Mouse (Mus musculus) left cerebral cortex, adult 2 months (tissue): ENCODE measurements at regions not wholly inside any gene's neighbourhood (a gene's known extent, or its start where the extent isn't known, plus 50 kb on each side); places are given as distances from the start of the nearest gene placed in this dataset.

Source experiments
- DNase-seq, 2 experiments: peaks; one replicate each; pipeline ENCODE4 v3.0.0; 2021 to 2022; ENCODE audit warnings: low spot score in 2 of 2, mixed read lengths in 1 of 2; ENCODE audit errors: extremely low spot score in 1 of 2
- H3K27ac ChIP-seq: fragments of 200-600 bp; 2 replicates; pipeline ENCODE4 v1.8.1; 2022
- H3K4me3 ChIP-seq: fragments of 200-600 bp; 2 replicates; pipeline ENCODE4 v1.8.1; 2022
- CTCF ChIP-seq: fragments of 200-600 bp; IDR thresholded peaks from 2 replicates; pipeline ENCODE4 v1.8.1; 2022; ENCODE audit warnings: antibody characterized with exemption, mild to moderate bottlenecking, moderate library complexity
- intact Hi-C: fragments of 180-260 bp; cut with DNase I; formaldehyde crosslinking; loops from one replicate; pipeline ENCODE4 v1.15.1; 2025

DNA sequence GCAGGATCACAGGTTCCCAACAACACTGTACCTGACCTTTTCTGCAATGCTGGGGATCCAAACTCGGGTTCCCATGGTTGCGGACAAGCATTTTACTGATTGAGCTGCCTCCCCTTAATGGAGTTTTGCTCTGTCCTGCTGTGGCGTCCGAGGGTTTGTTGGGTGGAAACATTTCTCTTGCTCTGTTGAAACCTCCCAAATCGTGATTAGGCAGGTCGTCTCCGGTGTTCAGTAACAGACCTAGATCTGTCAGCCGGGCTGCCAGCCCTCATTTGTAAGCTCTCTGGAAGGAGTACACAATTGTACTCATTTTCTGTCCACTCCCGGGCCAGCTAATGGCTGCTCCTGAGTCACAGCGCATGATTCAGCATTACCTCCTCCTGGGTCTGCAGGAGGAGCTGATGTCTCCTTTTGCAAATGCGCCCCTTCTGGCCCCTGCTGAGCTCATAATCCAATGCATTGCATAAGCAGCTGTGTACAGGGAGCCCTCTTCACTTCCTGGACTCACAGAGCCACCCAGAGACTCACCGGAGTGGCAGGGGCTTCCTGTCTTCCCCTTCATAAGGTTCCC, 49.8 kb upstream of the Sipa1l2 start:
- Histone ChIP-seq H3K27ac (no peak overlapping the region), H3K4me3 (no peak overlapping the region)
- peak; percentile 32 to 37 for DNase-seq
- intact Hi-C loops, result no loop called here
- no peak; the same call in 1 of the 2 replicates for TF ChIP-seq CTCF
